Mouse (Mus musculus): ENCODE data around the gene Col16a1. TPM values are rescaled to one million over a fixed set of nuclear protein-coding genes. Genes with fewer than 3 reads are reported as not detected.
A peak's percentile ranks its signal among the peaks of the same experiment; 100 is the strongest.

Col16a1 gene
- polyA plus RNA-seq, 1 experiment from 2014 or later = 5.6 TPM

GRCm38 (mm10) chr4:130063191-130063590 lies 15.6 kb downstream of the Col16a1 start:
- DNase-seq (ENCODE audit: low spot score) = no peak
- H3K9me3 ChIP-seq (replicated peaks; ENCODE audit: control insufficient read depth, low read length) = no peaks in the 10 kb centered on the region
- H3K4me1 ChIP-seq (ENCODE audit: control insufficient read depth, insufficient read depth, low read length) = no peaks in the 10 kb centered on the region
- H3K27ac ChIP-seq (replicated peaks; ENCODE audit: low read depth, low read length) = no peak overlapping the region
- no peak overlapping the region for H3K4me3 ChIP-seq (ENCODE audit: low read depth, low read length)
- H3K9ac ChIP-seq (replicated peaks; ENCODE audit: low read length) = no peak overlapping the region
- no peak for ATAC-seq (replicated peaks; ENCODE audit: insufficient number of reproducible peaks, low FRiP score, low TSS enrichment, low read depth)
- no peaks in the 10 kb centered on the region for H3K36me3 ChIP-seq (replicated peaks; ENCODE audit: control insufficient read depth, insufficient read depth, low read depth, low read length)
- 65% methylated on average over 7 of the region's 7 CpGs for WGBS
- H3K4me2 ChIP-seq (ENCODE audit: low read depth, low read length) = no peak overlapping the region
- no peaks in the 10 kb centered on the region for H3K27me3 ChIP-seq (ENCODE audit: control insufficient read depth, insufficient read depth, low read length)

GRCm38 (mm10) chr4:130066816-130067215 lies 19.2 kb downstream of the Col16a1 start:
- no peak overlapping the region for H3K4me2 ChIP-seq (ENCODE audit: low read depth, low read length)
- DNase-seq (ENCODE audit: low spot score) (peak; percentile 41), ATAC-seq (replicated peaks; ENCODE audit: insufficient number of reproducible peaks, low FRiP score, low TSS enrichment, low read depth) (no peak)
- WGBS = 7% methylated on average over 8 of the region's 8 CpGs
- no peak overlapping the region for H3K4me3 ChIP-seq (ENCODE audit: low read depth, low read length)
- H3K27me3 ChIP-seq (ENCODE audit: control insufficient read depth, insufficient read depth, low read length) = no peaks in the 10 kb centered on the region
- no peak overlapping the region for H3K9ac ChIP-seq (replicated peaks; ENCODE audit: low read length)
- no peaks in the 10 kb centered on the region for H3K9me3 ChIP-seq (replicated peaks; ENCODE audit: control insufficient read depth, low read length)
- no peak overlapping the region for H3K27ac ChIP-seq (replicated peaks; ENCODE audit: low read depth, low read length)
- H3K36me3 ChIP-seq (replicated peaks; ENCODE audit: control insufficient read depth, insufficient read depth, low read depth, low read length) = no peaks in the 10 kb centered on the region
- no peaks in the 10 kb centered on the region for H3K4me1 ChIP-seq (ENCODE audit: control insufficient read depth, insufficient read depth, low read length)

GRCm38 (mm10) chr4:130070523-130070922 lies 22.9 kb downstream of the Col16a1 start:
- Histone ChIP-seq H3K4me2 (ENCODE audit: low read depth, low read length) (no peak overlapping the region), H3K27me3 (ENCODE audit: control insufficient read depth, insufficient read depth, low read length) (no peaks in the 10 kb centered on the region), H3K36me3 (replicated peaks; ENCODE audit: control insufficient read depth, insufficient read depth, low read depth, low read length) (no peaks in the 10 kb centered on the region), H3K9ac (replicated peaks; ENCODE audit: low read length) (no peak overlapping the region), H3K9me3 (replicated peaks; ENCODE audit: control insufficient read depth, low read length) (no peaks in the 10 kb centered on the region), H3K27ac (replicated peaks; ENCODE audit: low read depth, low read length) (no peak overlapping the region), H3K4me3 (ENCODE audit: low read depth, low read length) (no peak overlapping the region), H3K4me1 (ENCODE audit: control insufficient read depth, insufficient read depth, low read length) (no peaks in the 10 kb centered on the region)
- ATAC-seq (replicated peaks; ENCODE audit: insufficient number of reproducible peaks, low FRiP score, low TSS enrichment, low read depth) (no peak), DNase-seq (ENCODE audit: low spot score) (no peak)
- WGBS = 55% methylated on average over 3 of the region's 3 CpGs

GRCm38 (mm10) chr4:130071758-130072157 lies 24.1 kb downstream of the Col16a1 start:
- 95% methylated on average over 2 of the region's 2 CpGs for WGBS
- H3K4me3 ChIP-seq (ENCODE audit: low read depth, low read length) = no peak overlapping the region

GRCm38 (mm10) chr4:130073367-130073766 lies 25.7 kb downstream of the Col16a1 start:
- no peaks in the 10 kb centered on the region for H3K4me1 ChIP-seq (ENCODE audit: control insufficient read depth, insufficient read depth, low read length)
- H3K4me3 ChIP-seq (ENCODE audit: low read depth, low read length) = no peak overlapping the region
- 81% methylated on average over 4 of the region's 4 CpGs for WGBS
- no peak overlapping the region for H3K9ac ChIP-seq (replicated peaks; ENCODE audit: low read length)
- H3K36me3 ChIP-seq (replicated peaks; ENCODE audit: control insufficient read depth, insufficient read depth, low read depth, low read length) = no peaks in the 10 kb centered on the region
- no peaks in the 10 kb centered on the region for H3K27me3 ChIP-seq (ENCODE audit: control insufficient read depth, insufficient read depth, low read length)
- H3K27ac ChIP-seq (replicated peaks; ENCODE audit: low read depth, low read length) = no peak overlapping the region
- H3K4me2 ChIP-seq (ENCODE audit: low read depth, low read length) = no peak overlapping the region
- DNase-seq (ENCODE audit: low spot score) (no peak), ATAC-seq (replicated peaks; ENCODE audit: insufficient number of reproducible peaks, low FRiP score, low TSS enrichment, low read depth) (no peak)
- no peaks in the 10 kb centered on the region for H3K9me3 ChIP-seq (replicated peaks; ENCODE audit: control insufficient read depth, low read length)

More at GRCm38 (mm10) chr4:130071758-130072157, 24.1 kb downstream of the Col16a1 start:
- no peaks in the 10 kb centered on the region for H3K9me3 ChIP-seq (replicated peaks; ENCODE audit: control insufficient read depth, low read length)
- ATAC-seq (replicated peaks; ENCODE audit: insufficient number of reproducible peaks, low FRiP score, low TSS enrichment, low read depth) (no peak), DNase-seq (ENCODE audit: low spot score) (no peak)
- no peak overlapping the region for H3K27ac ChIP-seq (replicated peaks; ENCODE audit: low read depth, low read length)
- no peak overlapping the region for H3K9ac ChIP-seq (replicated peaks; ENCODE audit: low read length)
- H3K27me3 ChIP-seq (ENCODE audit: control insufficient read depth, insufficient read depth, low read length) = no peaks in the 10 kb centered on the region
- H3K4me2 ChIP-seq (ENCODE audit: low read depth, low read length) = no peak overlapping the region
- no peaks in the 10 kb centered on the region for H3K36me3 ChIP-seq (replicated peaks; ENCODE audit: control insufficient read depth, insufficient read depth, low read depth, low read length)
- no peaks in the 10 kb centered on the region for H3K4me1 ChIP-seq (ENCODE audit: control insufficient read depth, insufficient read depth, low read length)

GRCm38 (mm10) chr4:130074761-130075515 lies 27.3 kb downstream of the Col16a1 start:
- 71% methylated on average over 17 of the region's 17 CpGs for WGBS
- Histone ChIP-seq H3K27me3 (ENCODE audit: control insufficient read depth, insufficient read depth, low read length) (no peaks in the 10 kb centered on the region; the same call in 1 of the 2 replicates), H3K4me2 (ENCODE audit: low read depth, low read length) (no peak overlapping the region), H3K9ac (replicated peaks; ENCODE audit: low read length) (no peak overlapping the region), H3K27ac (replicated peaks; ENCODE audit: low read depth, low read length) (no peak overlapping the region), H3K4me3 (ENCODE audit: low read depth, low read length) (no peak overlapping the region), H3K36me3 (replicated peaks; ENCODE audit: control insufficient read depth, insufficient read depth, low read depth, low read length) (no peaks in the 10 kb centered on the region), H3K4me1 (ENCODE audit: control insufficient read depth, insufficient read depth, low read length) (no peaks in the 10 kb centered on the region), H3K9me3 (replicated peaks; ENCODE audit: control insufficient read depth, low read length) (no peaks in the 10 kb centered on the region)
- no peak for ATAC-seq (replicated peaks; ENCODE audit: insufficient number of reproducible peaks, low FRiP score, low TSS enrichment, low read depth)
- no peak for DNase-seq (ENCODE audit: low spot score)

- 50% methylated on average over 8 of the region's 8 CpGs for WGBS
- Histone ChIP-seq H3K9me3 (replicated peaks; ENCODE audit: control insufficient read depth, low read length) (no peaks in the 10 kb centered on the region), H3K4me1 (ENCODE audit: control insufficient read depth, insufficient read depth, low read length) (no peaks in the 10 kb centered on the region), H3K27me3 (ENCODE audit: control insufficient read depth, insufficient read depth, low read length) (no peaks in the 10 kb centered on the region; the same call in 1 of the 2 replicates), H3K9ac (replicated peaks; ENCODE audit: low read length) (no peak overlapping the region), H3K36me3 (replicated peaks; ENCODE audit: control insufficient read depth, insufficient read depth, low read depth, low read length) (no peaks in the 10 kb centered on the region), H3K4me3 (ENCODE audit: low read depth, low read length) (no peak overlapping the region), H3K4me2 (ENCODE audit: low read depth, low read length) (no peak overlapping the region), H3K27ac (replicated peaks; ENCODE audit: low read depth, low read length) (no peak overlapping the region)
- DNase-seq (ENCODE audit: low spot score) (no peak), ATAC-seq (replicated peaks; ENCODE audit: insufficient number of reproducible peaks, low FRiP score, low TSS enrichment, low read depth) (no peak)
Measured at GRCm38 (mm10) chr4:130076856-130077255, 29.2 kb downstream of the Col16a1 start.

GRCm38 (mm10) chr4:130078816-130079485 lies 31.3 kb downstream of the Col16a1 start:
- no peak for DNase-seq (ENCODE audit: low spot score)
- Histone ChIP-seq H3K4me1 (ENCODE audit: control insufficient read depth, insufficient read depth, low read length) (no peaks in the 10 kb centered on the region), H3K27me3 (ENCODE audit: control insufficient read depth, insufficient read depth, low read length) (no peaks in the 10 kb centered on the region; the same call in 1 of the 2 replicates), H3K4me3 (ENCODE audit: low read depth, low read length) (no peak overlapping the region), H3K9me3 (replicated peaks; ENCODE audit: control insufficient read depth, low read length) (no peaks in the 10 kb centered on the region), H3K36me3 (replicated peaks; ENCODE audit: control insufficient read depth, insufficient read depth, low read depth, low read length) (no peaks in the 10 kb centered on the region), H3K9ac (replicated peaks; ENCODE audit: low read length) (no peak overlapping the region), H3K4me2 (ENCODE audit: low read depth, low read length) (no peak overlapping the region), H3K27ac (replicated peaks; ENCODE audit: low read depth, low read length) (no peak overlapping the region)
- ATAC-seq (replicated peaks; ENCODE audit: insufficient number of reproducible peaks, low FRiP score, low TSS enrichment, low read depth) = no peak
- WGBS = 58% methylated on average over 17 of the region's 17 CpGs

All from embryonic facial prominence, embryonic 11.5 days (tissue).